Mouse (Mus musculus): ENCODE measurements around the gene Immp1l. TPM values are rescaled to one million over a fixed set of nuclear protein-coding genes. Genes with fewer than 3 reads are reported as not detected.

Immp1l gene
- total and polyA plus RNA-seq, 3 experiments: 32.5 to 103 (median 37.0) TPM

GRCm38 (mm10) chr2:105904757-105905146 lies 314 bp downstream of the Immp1l start:
- DNase-seq (ENCODE audit: extremely low read depth): peak; percentile 35
- Histone ChIP-seq H3K9ac (ENCODE audit: insufficient read depth, low read depth) (peak overlapping the region; percentile 64), H3K27me3 (replicated peaks) (no peaks in the 10 kb centered on the region), H3K36me3 (replicated peaks in 1 of 2; ENCODE audit: control insufficient read depth in 1 of 2, insufficient read depth in 1 of 2, low read length in 1 of 2) (peaks cover 2 to 11% of the 10 kb centered on the region in 2 experiments), H3K4me3 (replicated peaks in 1 of 3; ENCODE audit: low read depth in 2 of 3, low read length in 2 of 3, poor library complexity in 1 of 3) (peak overlapping the region; percentile 81 to 91 (median 84)), H3K27ac (ENCODE audit: insufficient read depth, low read depth) (peak overlapping the region; percentile 13; the same call in 1 of the 2 replicates), H3K9me3 (replicated peaks; ENCODE audit: low read length) (no peaks in the 10 kb centered on the region), H3K79me2 (replicated peaks; ENCODE audit: control insufficient read depth, extremely low read depth, insufficient read depth, poor library complexity, severe bottlenecking) (peaks cover 4% of the 10 kb centered on the region; the same call in 1 of the 2 replicates), H3K4me2 (ENCODE audit: insufficient read depth, low read depth, poor library complexity, severe bottlenecking) (peak overlapping the region; percentile 49; the same call in 1 of the 2 replicates), H3K4me1 (ENCODE audit: control insufficient read depth in 1 of 2, insufficient read depth in 2 of 2) (peaks cover 0 to 22% of the 10 kb centered on the region in 2 experiments; a peak in 2 of 4 replicates)
- in situ Hi-C loops (cut with MboI; ENCODE audit: low pct_ligation_motif_present, low pct_unique_long_range_greater_than_20kb, low sequenced_read_pairs): no loop called here
- TF ChIP-seq POLR2AphosphoS2 (IDR thresholded peaks at IDR 0.05; ENCODE audit: low read depth, low read length): no peak
- TF ChIP-seq TCF12 (IDR thresholded peaks at IDR 0.05; ENCODE audit: low read depth, low read length): no peak
- no peak for TF ChIP-seq BHLHE40 (IDR thresholded peaks at IDR 0.05; ENCODE audit: low read depth, low read length)
- TF ChIP-seq MXI1 (IDR thresholded peaks at IDR 0.05; ENCODE audit: low read depth, low read length): peak; percentile 18; the same call in 1 of the 2 replicates
- no peak for TF ChIP-seq ETS1 (conservative IDR thresholded peaks at IDR 0.05; ENCODE audit: low read depth, low read length)
- no peak for TF ChIP-seq ZKSCAN1 (IDR thresholded peaks at IDR 0.05; ENCODE audit: borderline replicate concordance, low read depth, low read length)
- no peak for TF ChIP-seq GABPA (IDR thresholded peaks at IDR 0.05; ENCODE audit: insufficient replicate concordance, low read depth, low read length)
- no peak for TF ChIP-seq SMC3 (IDR thresholded peaks at IDR 0.05; ENCODE audit: low read depth, low read length)
- TF ChIP-seq RAD21 (IDR thresholded peaks at IDR 0.05; ENCODE audit: low read depth, low read length): no peak
- no peak for TF ChIP-seq CTCF (conservative IDR thresholded peaks at IDR 0.05 in 1 of 2, IDR thresholded peaks at IDR 0.05 in 1 of 2; ENCODE audit: low read depth in 2 of 2, low read length in 2 of 2)
- 0 out of 2 replicates have a peak, but pooled peaks have one; percentile 2 for TF ChIP-seq ZMIZ1 (IDR thresholded peaks at IDR 0.05; ENCODE audit: low read depth, low read length)
- TF ChIP-seq SIN3A (IDR thresholded peaks at IDR 0.05; ENCODE audit: low read length): peak; percentile 57
- dilution Hi-C loops (cut with MboI; ENCODE audit: extremely low pct_ligation_motif_present, extremely low pct_unique_long_range_greater_than_20kb, low sequenced_read_pairs): no loop called here

GRCm38 (mm10) chr2:105908351-105908750 lies 3.9 kb downstream of the Immp1l start:
- Histone ChIP-seq H3K4me2 (ENCODE audit: insufficient read depth, low read depth, poor library complexity, severe bottlenecking) (no peak overlapping the region), H3K36me3 (replicated peaks in 1 of 2; ENCODE audit: control insufficient read depth in 1 of 2, insufficient read depth in 1 of 2, low read length in 1 of 2) (peaks cover 8 to 26% of the 10 kb centered on the region in 2 experiments), H3K4me1 (ENCODE audit: control insufficient read depth in 1 of 2, insufficient read depth in 2 of 2) (peaks cover 0 to 16% of the 10 kb centered on the region in 2 experiments; a peak in 2 of 4 replicates), H3K9ac (ENCODE audit: insufficient read depth, low read depth) (no peak overlapping the region), H3K27ac (ENCODE audit: insufficient read depth, low read depth) (no peak overlapping the region), H3K9me3 (replicated peaks; ENCODE audit: low read length) (no peaks in the 10 kb centered on the region), H3K27me3 (replicated peaks) (no peaks in the 10 kb centered on the region), H3K4me3 (replicated peaks in 1 of 3; ENCODE audit: low read depth in 2 of 3, low read length in 2 of 3, poor library complexity in 1 of 3) (no peak overlapping the region), H3K79me2 (replicated peaks; ENCODE audit: control insufficient read depth, extremely low read depth, insufficient read depth, poor library complexity, severe bottlenecking) (0 out of 2 replicates have a peak, but pooled peaks cover 7% of the 10 kb centered on the region)
- in situ Hi-C loops (cut with MboI; ENCODE audit: low pct_ligation_motif_present, low pct_unique_long_range_greater_than_20kb, low sequenced_read_pairs) (no loop called here), dilution Hi-C loops (cut with MboI; ENCODE audit: extremely low pct_ligation_motif_present, extremely low pct_unique_long_range_greater_than_20kb, low sequenced_read_pairs) (no loop called here)
- peak; percentile 61 for DNase-seq (ENCODE audit: extremely low read depth)
- TF ChIP-seq SMC3 (IDR thresholded peaks at IDR 0.05; ENCODE audit: low read depth, low read length) (peak; percentile 53), GABPA (IDR thresholded peaks at IDR 0.05; ENCODE audit: insufficient replicate concordance, low read depth, low read length) (no peak), CTCF (conservative IDR thresholded peaks at IDR 0.05 in 1 of 2, IDR thresholded peaks at IDR 0.05 in 1 of 2; ENCODE audit: low read depth in 2 of 2, low read length in 2 of 2) (peak; percentile 16 to 65; a peak in 2 of 4 replicates), RAD21 (IDR thresholded peaks at IDR 0.05; ENCODE audit: low read depth, low read length) (peak; percentile 68), KAT2A (IDR thresholded peaks at IDR 0.05; ENCODE audit: insufficient replicate concordance, low read length) (no peak), PAX5 (IDR thresholded peaks at IDR 0.05; ENCODE audit: low read length) (no peak), CHD2 (IDR thresholded peaks at IDR 0.05; ENCODE audit: low read length) (0 out of 2 replicates have a peak, but pooled peaks have one; percentile 50), POLR2A (IDR thresholded peaks at IDR 0.05; ENCODE audit: low read depth, low read length) (no peak), ZNF384 (IDR thresholded peaks at IDR 0.05; ENCODE audit: low read depth, low read length) (no peak), UBTF (IDR thresholded peaks at IDR 0.05; ENCODE audit: low read depth, low read length) (no peak)
